Mouse (Mus musculus) CH12.LX (cell line): ENCODE measurements around the gene Nhej1. TPM values are rescaled to one million over a fixed set of nuclear protein-coding genes. Genes with fewer than 3 reads are reported as not detected.

Experiments
- DNase-seq: peaks from one replicate; pipeline ENCODE4 v3.0.0-alpha.2; 2013; ENCODE audit errors: extremely low read depth
- H3K27ac ChIP-seq: 2 replicates; pipeline ENCODE4 v1.5.1; 2012; ENCODE audit warnings: low read depth, mild to moderate bottlenecking, control low read depth, moderate library complexity; ENCODE audit not compliant: insufficient read depth
- H3K27me3 ChIP-seq: replicated peaks from 2 replicates; pipeline ENCODE3; 2012; ENCODE audit warnings: inconsistent platforms
- H3K36me3 ChIP-seq, 2 experiments: replicated peaks in 1 of 2; 2 replicates each; pipeline versions ENCODE3 to v1.6.1; 2012; ENCODE audit warnings: inconsistent platforms in 1 of 2, low read length in 1 of 2, mild to moderate bottlenecking in 1 of 2, mixed read lengths in 1 of 2, moderate library complexity in 1 of 2; ENCODE audit not compliant: control insufficient read depth in 1 of 2, insufficient read depth in 1 of 2
- H3K4me1 ChIP-seq, 2 experiments: 2 replicates each; pipeline ENCODE4 v1.6.1; 2012; ENCODE audit warnings: inconsistent platforms in 1 of 2, moderate library complexity in 1 of 2; ENCODE audit not compliant: insufficient read depth in 2 of 2, control insufficient read depth in 1 of 2
- H3K4me2 ChIP-seq: 2 replicates; pipeline ENCODE4 v1.6.1; 2012; ENCODE audit warnings: low read depth, mild to moderate bottlenecking, control low read depth; ENCODE audit not compliant: poor library complexity, insufficient read depth, severe bottlenecking
- H3K4me3 ChIP-seq, 3 experiments: fragments of 150-350 bp in 1 of 3; sonication (generic) in 1 of 3; replicated peaks in 1 of 3; 2 replicates each; pipeline versions ENCODE3 to v1.5.1; 2011 to 2012; ENCODE audit warnings: low read depth in 2 of 3, low read length in 2 of 3, mild to moderate bottlenecking in 2 of 3, moderate library complexity in 2 of 3, control low read depth in 1 of 3, improper control_type of control experiment in 1 of 3, inconsistent platforms in 1 of 3, mixed read lengths in 1 of 3; ENCODE audit not compliant: poor library complexity in 1 of 3
- H3K79me2 ChIP-seq: replicated peaks from 2 replicates; pipeline ENCODE4 v1.6.1; 2012; ENCODE audit warnings: mild to moderate bottlenecking, moderate library complexity; ENCODE audit not compliant: control insufficient read depth, poor library complexity, insufficient read depth, severe bottlenecking; ENCODE audit errors: extremely low read depth
- H3K9ac ChIP-seq: 2 replicates; pipeline ENCODE4 v1.6.1; 2012; ENCODE audit warnings: low read depth, mild to moderate bottlenecking, control low read depth, moderate library complexity; ENCODE audit not compliant: insufficient read depth
- H3K9me3 ChIP-seq: replicated peaks from 2 replicates; pipeline ENCODE3; 2012; ENCODE audit warnings: low read length, inconsistent platforms, mixed read lengths
- CHD1 ChIP-seq: IDR thresholded peaks from 2 replicates; pipeline ENCODE4 v1.6.1; 2012; ENCODE audit warnings: low read depth, low read length, improper control_type of control experiment, inconsistent platforms
- E2F4 ChIP-seq: IDR thresholded peaks from 2 replicates; pipeline ENCODE4 v1.6.1; 2011; ENCODE audit warnings: low read depth, low read length, improper control_type of control experiment; ENCODE audit not compliant: insufficient replicate concordance
- EP300 ChIP-seq: IDR thresholded peaks from 2 replicates; pipeline ENCODE4 v1.6.1; 2011; ENCODE audit warnings: low read length, improper control_type of control experiment
- ETS1 ChIP-seq: conservative IDR thresholded peaks from 2 replicates; pipeline ENCODE4 v1.6.1; 2012; ENCODE audit warnings: low read depth, mild to moderate bottlenecking, inconsistent platforms, low read length, improper control_type of control experiment, moderate library complexity
- JUND ChIP-seq: conservative IDR thresholded peaks from 2 replicates; pipeline ENCODE4 v1.6.1; 2011; ENCODE audit warnings: low read depth, low read length, improper control_type of control experiment
- MAX ChIP-seq: IDR thresholded peaks from 2 replicates; pipeline ENCODE4 v1.6.1; 2011; ENCODE audit warnings: low read length, improper control_type of control experiment
- MEF2A ChIP-seq: IDR thresholded peaks from 2 replicates; pipeline ENCODE4 v1.6.1; 2014; ENCODE audit warnings: low read depth, mild to moderate bottlenecking, inconsistent platforms, low read length, improper control_type of control experiment, borderline replicate concordance
- PAX5 ChIP-seq: IDR thresholded peaks from 2 replicates; pipeline ENCODE4 v1.6.1; 2012; ENCODE audit warnings: low read length, inconsistent platforms, mixed read lengths
- POLR2A ChIP-seq: IDR thresholded peaks from 2 replicates; pipeline ENCODE4 v1.6.1; 2011; ENCODE audit warnings: low read depth, mild to moderate bottlenecking, improper control_type of control experiment, low read length
- RCOR1 ChIP-seq: conservative IDR thresholded peaks from 2 replicates; pipeline ENCODE4 v1.6.1; 2012; ENCODE audit warnings: low read depth, mild to moderate bottlenecking, inconsistent platforms, low read length, improper control_type of control experiment
- SIN3A ChIP-seq: IDR thresholded peaks from 2 replicates; pipeline ENCODE4 v1.6.1; 2012; ENCODE audit warnings: low read length, improper control_type of control experiment, inconsistent platforms
- SMC3 ChIP-seq: IDR thresholded peaks from 2 replicates; pipeline ENCODE4 v1.6.1; 2011; ENCODE audit warnings: low read depth, low read length, improper control_type of control experiment
- USF2 ChIP-seq: conservative IDR thresholded peaks from 2 replicates; pipeline ENCODE4 v1.6.1; 2011; ENCODE audit warnings: low read depth, low read length, improper control_type of control experiment
- ZC3H11A ChIP-seq: IDR thresholded peaks from 2 replicates; pipeline ENCODE4 v1.6.1; 2012; ENCODE audit warnings: low read depth, mild to moderate bottlenecking, inconsistent platforms, low read length, improper control_type of control experiment
- ZKSCAN1 ChIP-seq: IDR thresholded peaks from 2 replicates; pipeline ENCODE4 v1.6.1; 2012; ENCODE audit warnings: low read depth, inconsistent platforms, low read length, improper control_type of control experiment, borderline replicate concordance
- ZMIZ1 ChIP-seq: IDR thresholded peaks from 2 replicates; pipeline ENCODE4 v1.6.1; 2012; ENCODE audit warnings: low read depth, mild to moderate bottlenecking, inconsistent platforms, low read length, improper control_type of control experiment
- ZNF384 ChIP-seq: IDR thresholded peaks from 2 replicates; pipeline ENCODE4 v1.6.1; 2012; ENCODE audit warnings: low read depth, low read length, improper control_type of control experiment, inconsistent platforms
- dilution Hi-C: fragments of 300-500 bp; cut with MboI; formaldehyde crosslinking; loops from 2 replicates; pipeline ENCODE4 v1.14.3; 2020; ENCODE audit warnings: low sequenced_read_pairs; ENCODE audit not compliant: extremely low pct_unique_long_range_greater_than_20kb, extremely low pct_ligation_motif_present
- in situ Hi-C: fragments of 300-500 bp; cut with MboI; formaldehyde crosslinking; loops from 3 replicates; pipeline ENCODE4 v1.14.3; 2019; ENCODE audit warnings: low sequenced_read_pairs, low pct_ligation_motif_present, low pct_unique_long_range_greater_than_20kb, mixed read lengths
- polyA plus RNA-seq: library from polyadenylated mRNA; unstranded; fragments of >175 nt; gene quantifications from 2 replicates; pipeline ENCODE4 v1.2.1, GENCODE M21; 2012; ENCODE audit warnings: low read depth; ENCODE audit not compliant: insufficient read length
- total RNA-seq, 2 experiments: library from RNA; depleted of rRNA; stranded (reverse); fragments of 300-350 nt in 1 of 2; fragments of >200 nt in 1 of 2; gene quantifications; 2 replicates each; pipeline ENCODE4 v1.2.3; 2012 to 2014

Gene Nhej1
- total and polyA plus RNA-seq, 3 experiments, result 2.8 to 4.0 (median 3.7) TPM

DNA sequence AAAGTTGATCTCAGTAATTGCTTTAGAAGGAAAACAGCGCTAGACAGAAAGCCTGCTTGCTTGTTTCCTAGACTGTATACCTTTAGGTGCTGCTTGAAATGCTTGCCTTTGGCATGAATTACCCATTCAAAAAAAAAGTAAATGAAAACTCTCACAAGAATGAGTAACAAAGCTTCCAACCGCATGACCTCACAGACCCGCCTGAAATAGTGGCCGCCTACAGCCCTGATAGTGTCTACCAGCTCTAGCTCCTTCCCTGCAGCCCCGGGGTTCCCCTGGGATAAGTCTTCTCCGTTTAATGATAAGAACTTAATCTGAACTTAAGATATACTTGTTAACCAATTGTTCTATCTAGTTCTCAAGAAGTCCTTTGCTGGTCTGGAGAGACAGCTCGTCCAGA, 73.6 kb downstream of the Nhej1 start:
- H3K36me3 ChIP-seq, result no peaks in the 10 kb centered on the region
- no peaks in the 10 kb centered on the region for H3K4me1 ChIP-seq
- H3K9ac ChIP-seq, result no peak overlapping the region
- H3K9me3 ChIP-seq, result no peaks in the 10 kb centered on the region
- no peak overlapping the region for H3K4me3 ChIP-seq
- in situ Hi-C loops (no loop called here), dilution Hi-C loops (no loop called here)
- H3K27ac ChIP-seq, result no peak overlapping the region
- DNase-seq, result no peak
- H3K4me2 ChIP-seq, result no peak overlapping the region
- H3K27me3 ChIP-seq, result no peaks in the 10 kb centered on the region
- TF ChIP-seq MAX (no peak), ZKSCAN1 (no peak), EP300 (no peak), SMC3 (no peak), RCOR1 (no peak), JUND (no peak), USF2 (no peak), MEF2A (no peak), ZMIZ1 (no peak), ETS1 (no peak), SIN3A (no peak), CHD1 (no peak)
- H3K79me2 ChIP-seq, result no peaks in the 10 kb centered on the region

GRCm38 (mm10) chr1:75048571-75048970, 76.4 kb downstream of the Nhej1 start:
- no peaks in the 10 kb centered on the region for H3K36me3 ChIP-seq

GRCm38 (mm10) chr1:75048041-75048440, 77.0 kb downstream of the Nhej1 start:
- no peaks in the 10 kb centered on the region for H3K27me3 ChIP-seq
- no peaks in the 10 kb centered on the region for H3K9me3 ChIP-seq
- dilution Hi-C loops, result no loop called here
- H3K4me3 ChIP-seq, result no peak overlapping the region
- H3K27ac ChIP-seq, result no peak overlapping the region
- TF ChIP-seq ETS1 (no peak), E2F4 (no peak)
- H3K4me2 ChIP-seq, result no peak overlapping the region
- no peak for DNase-seq
- no peaks in the 10 kb centered on the region for H3K36me3 ChIP-seq
- H3K4me1 ChIP-seq, result no peaks in the 10 kb centered on the region
- in situ Hi-C loops, result no loop called here
- H3K9ac ChIP-seq, result no peak overlapping the region
- no peaks in the 10 kb centered on the region for H3K79me2 ChIP-seq

More at GRCm38 (mm10) chr1:75048571-75048970, 76.4 kb downstream of the Nhej1 start:
- H3K4me3 ChIP-seq, result no peak overlapping the region
- H3K9ac ChIP-seq, result no peak overlapping the region
- no peaks in the 10 kb centered on the region for H3K27me3 ChIP-seq
- H3K79me2 ChIP-seq, result no peaks in the 10 kb centered on the region
- no peak for TF ChIP-seq MAX
- no peak for TF ChIP-seq POLR2A
- TF ChIP-seq ZC3H11A, result no peak
- no peak for TF ChIP-seq PAX5
- TF ChIP-seq ZNF384, result no peak
- no peak for TF ChIP-seq E2F4
- no peak overlapping the region for H3K4me2 ChIP-seq
- in situ Hi-C loops, result no loop called here
- no peak overlapping the region for H3K27ac ChIP-seq
- no peaks in the 10 kb centered on the region for H3K4me1 ChIP-seq
- dilution Hi-C loops, result no loop called here
- DNase-seq, result no peak
- H3K9me3 ChIP-seq, result no peaks in the 10 kb centered on the region
